Mouse (Mus musculus) MEL (cell line): ENCODE measurements around the gene Gramd1b.

Experiments
- CHD1 ChIP-seq: IDR thresholded peaks from 2 replicates; pipeline ENCODE4 v1.6.1; 2012; ENCODE audit warnings: low read depth, mild to moderate bottlenecking, inconsistent platforms, low read length, improper control_type of control experiment
- CTCF ChIP-seq, 3 experiments: IDR thresholded peaks in 2 of 3; conservative IDR thresholded peaks in 1 of 3; 2 replicates each; pipeline ENCODE4 v1.5.1; 2011 to 2012; ENCODE audit warnings: low read length in 3 of 3, low read depth in 2 of 3, mild to moderate bottlenecking in 2 of 3, improper control_type of control experiment in 1 of 3, inconsistent platforms in 1 of 3, mixed read lengths in 1 of 3, moderate library complexity in 1 of 3; ENCODE audit not compliant: control insufficient read depth in 1 of 3, insufficient read depth in 1 of 3, poor library complexity in 1 of 3, severe bottlenecking in 1 of 3
- E2F4 ChIP-seq: IDR thresholded peaks from 2 replicates; pipeline ENCODE4 v1.6.1; 2011; ENCODE audit warnings: low read depth, low read length, improper control_type of control experiment, borderline replicate concordance
- EP300 ChIP-seq, 2 experiments: IDR thresholded peaks; 2 replicates each; pipeline ENCODE4 v1.6.1; 2011; ENCODE audit warnings: improper control_type of control experiment in 2 of 2, low read length in 2 of 2, low read depth in 1 of 2, mild to moderate bottlenecking in 1 of 2
- ETS1 ChIP-seq: IDR thresholded peaks from 2 replicates; pipeline ENCODE4 v1.6.1; 2012; ENCODE audit warnings: low read depth, mild to moderate bottlenecking, inconsistent platforms, low read length, improper control_type of control experiment, moderate library complexity
- JUND ChIP-seq: IDR thresholded peaks from 2 replicates; pipeline ENCODE4 v1.6.1; 2011; ENCODE audit warnings: low read depth, mild to moderate bottlenecking, improper control_type of control experiment, low read length
- MAFK ChIP-seq: IDR thresholded peaks from 2 replicates; pipeline ENCODE4 v1.6.1; 2011; ENCODE audit warnings: low read depth, mild to moderate bottlenecking, low read length, improper control_type of control experiment, borderline replicate concordance
- MAX ChIP-seq: IDR thresholded peaks from 2 replicates; pipeline ENCODE4 v1.6.1; 2011; ENCODE audit warnings: low read length, improper control_type of control experiment
- MEF2A ChIP-seq: IDR thresholded peaks from 2 replicates; pipeline ENCODE4 v1.6.1; 2014; ENCODE audit warnings: low read depth, mild to moderate bottlenecking, inconsistent platforms, low read length, improper control_type of control experiment; ENCODE audit not compliant: poor library complexity, insufficient replicate concordance, severe bottlenecking; ENCODE audit errors: extremely low read depth
- MYC ChIP-seq: IDR thresholded peaks from 2 replicates; pipeline ENCODE4 v1.6.1; 2011; ENCODE audit warnings: low read depth, mild to moderate bottlenecking, low read length, improper control_type of control experiment, moderate library complexity
- POLR2A ChIP-seq, 2 experiments: IDR thresholded peaks; 2 replicates each; pipeline ENCODE4 v1.6.1; 2011 to 2012; ENCODE audit warnings: low read length in 2 of 2, mild to moderate bottlenecking in 2 of 2, control low read depth in 1 of 2, improper control_type of control experiment in 1 of 2, low read depth in 1 of 2, moderate library complexity in 1 of 2; ENCODE audit not compliant: control insufficient read depth in 1 of 2, insufficient read depth in 1 of 2, poor library complexity in 1 of 2
- POLR2AphosphoS5 ChIP-seq: IDR thresholded peaks from 2 replicates; pipeline ENCODE4 v1.6.1; 2012; ENCODE audit warnings: low read depth, borderline replicate concordance, mild to moderate bottlenecking, inconsistent platforms, low read length, moderate library complexity, mixed read lengths
- TAL1 ChIP-seq: IDR thresholded peaks from 2 replicates; pipeline ENCODE4 v1.6.1; 2012; ENCODE audit warnings: mild to moderate bottlenecking, inconsistent platforms, low read length, moderate library complexity, mixed read lengths
- ZC3H11A ChIP-seq: IDR thresholded peaks from 2 replicates; pipeline ENCODE4 v1.6.1; 2012; ENCODE audit warnings: low read depth, mild to moderate bottlenecking, inconsistent platforms, low read length, improper control_type of control experiment

- no peak for TF ChIP-seq ZC3H11A
- TF ChIP-seq MAFK, result no peak
- TF ChIP-seq POLR2A (IDR thresholded peaks at IDR 0.05; ENCODE audit: control insufficient read depth in 1 of 2, insufficient read depth in 1 of 2, low read depth in 1 of 2, low read length in 2 of 2, poor library complexity in 1 of 2), result no peak
- no peak for TF ChIP-seq CHD1
- TF ChIP-seq JUND, result no peak
- TF ChIP-seq E2F4, result no peak
- TF ChIP-seq CTCF (IDR thresholded peaks at IDR 0.05 in 2 of 3, conservative IDR thresholded peaks at IDR 0.05 in 1 of 3; ENCODE audit: control insufficient read depth in 1 of 3, insufficient read depth in 1 of 3, low read depth in 2 of 3, low read length in 3 of 3, poor library complexity in 1 of 3, severe bottlenecking in 1 of 3), result no peak
- no peak for TF ChIP-seq ETS1
- no peak for TF ChIP-seq EP300 (IDR thresholded peaks at IDR 0.05; ENCODE audit: low read depth in 1 of 2, low read length in 2 of 2)
- TF ChIP-seq TAL1, result no peak
- TF ChIP-seq POLR2AphosphoS5, result no peak
- no peak for TF ChIP-seq MEF2A
- TF ChIP-seq MAX, result no peak
- no peak for TF ChIP-seq MYC
Observed at GRCm38 (mm10) chr9:40547876-40548275, 16.7 kb upstream of the Gramd1b start.
